Mouse (Mus musculus) left cerebral cortex, postnatal 14 days (tissue): ENCODE data around the gene Gng12. TPM values are rescaled to one million over a fixed set of nuclear protein-coding genes. Genes with fewer than 3 reads are reported as not detected.
"Not testable (repeated sequence)": the region's sequence is repeated elsewhere in the genome, so short reads cannot be mapped to it uniquely, and the experiment has no call there.

ENCODE experiments used
- DNase-seq, 2 experiments: peaks; one replicate each; pipeline ENCODE4 v3.0.0; 2021 to 2022; ENCODE audit warnings: low spot score in 2 of 2, mixed read lengths in 1 of 2
- intact Hi-C: fragments of 180-260 bp; cut with DNase I; formaldehyde crosslinking; loops from one replicate; pipeline ENCODE4 v1.15.1; 2025
- total RNA-seq, 2 experiments: library from RNA; stranded (reverse); gene quantifications; 2 replicates each; pipeline ENCODE4 v1.2.3; 2021

Gng12 gene
- total RNA-seq, 2 experiments from 2014 or later, result 76.0 to 84.7 TPM

DNA sequence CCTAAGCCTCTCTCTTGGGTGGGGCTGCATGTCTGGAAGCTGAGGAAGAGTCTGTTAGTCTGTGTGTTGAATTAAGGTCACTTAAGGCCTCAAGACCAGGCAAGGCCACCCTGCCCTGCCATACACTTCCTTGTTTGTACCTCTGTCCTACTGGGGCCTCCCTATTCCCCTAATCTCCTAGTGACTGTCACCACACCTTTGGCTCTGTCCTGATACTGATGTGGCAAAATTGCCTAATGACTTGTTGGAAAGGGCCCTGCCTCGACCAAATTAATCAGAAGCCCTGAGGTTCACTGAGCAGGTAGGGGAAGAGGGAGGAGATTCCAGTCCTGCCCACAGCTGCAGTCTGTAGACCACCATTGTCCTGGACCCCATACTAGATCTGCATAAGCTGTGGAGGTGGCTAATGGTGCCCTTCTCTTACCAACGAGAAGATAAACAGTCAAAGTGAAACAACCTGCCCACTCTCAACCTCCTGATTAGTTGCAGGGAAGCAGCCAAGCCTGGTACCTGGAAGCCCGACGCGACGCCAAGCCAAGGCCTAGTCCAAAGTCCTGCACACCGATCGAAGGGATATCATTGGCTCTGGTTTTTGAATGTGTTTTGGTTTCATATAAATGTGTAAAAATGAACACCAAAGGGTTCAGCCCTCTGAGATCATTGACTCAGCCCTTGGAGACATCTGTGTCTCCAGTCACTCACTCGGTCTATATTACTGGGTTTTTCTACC lies 117.9 kb downstream of the Gng12 start:
- DNase-seq, result no peak
- intact Hi-C loops, result no loop called here

GRCm38 (mm10) chr6:67014679-67015075 lies 118.5 kb downstream of the Gng12 start:
- intact Hi-C loops, result no loop called here
- DNase-seq, result no peak

- intact Hi-C loops, result no loop called here
- no peak for DNase-seq
Measured at GRCm38 (mm10) chr6:67015739-67016519, 119.7 kb downstream of the Gng12 start.

- intact Hi-C loops, result no loop called here
- DNase-seq, result no peak
Measured at GRCm38 (mm10) chr6:67016520-67017111, 120.4 kb downstream of the Gng12 start.

- intact Hi-C loops, result no loop called here
- no peak for DNase-seq
Measured at GRCm38 (mm10) chr6:67018365-67018764, 122.2 kb downstream of the Gng12 start.

DNA sequence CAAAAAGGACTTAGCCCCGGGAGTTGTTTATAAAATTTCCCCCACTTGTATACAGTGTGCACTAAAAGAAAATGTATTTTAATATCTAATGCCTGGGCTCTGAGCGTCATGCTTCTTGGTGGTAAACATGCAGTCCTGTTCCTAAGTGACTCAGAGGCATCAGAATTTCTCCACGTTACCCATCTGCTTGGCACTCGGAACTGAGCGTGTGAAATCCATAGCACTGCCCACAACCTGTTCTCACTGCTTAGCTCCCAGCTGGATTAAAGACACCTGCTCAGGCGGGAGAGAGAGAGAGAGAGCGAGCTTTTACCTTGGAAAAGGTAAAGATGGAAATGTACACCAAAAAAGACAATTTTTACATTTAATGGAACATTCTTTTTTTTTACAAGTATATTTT lies 122.8 kb downstream of the Gng12 start:
- DNase-seq, result peak; percentile 18 to 45
- intact Hi-C loops, result not testable (repeated sequence)

DNA sequence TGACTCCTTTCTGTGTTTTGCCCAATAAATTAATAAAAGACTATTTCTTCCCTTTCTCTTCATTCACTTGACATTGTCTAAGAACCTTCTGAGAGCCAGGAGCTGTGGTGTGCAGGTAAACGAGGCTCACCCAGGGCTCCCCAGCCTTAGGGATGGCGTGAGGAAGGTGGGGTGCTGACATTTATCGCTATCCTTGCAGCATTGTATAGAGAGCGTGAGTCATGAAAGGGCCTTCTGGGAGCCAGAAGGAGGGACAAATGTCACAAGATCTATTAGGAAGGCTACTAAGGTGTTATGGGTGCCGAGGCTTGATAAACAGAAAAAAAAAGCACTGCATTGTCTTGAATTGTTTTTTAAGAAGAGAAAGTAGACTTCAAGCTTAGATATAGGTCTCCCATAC lies 125.1 kb downstream of the Gng12 start:
- intact Hi-C loops, result loop anchor here (5.0 kb wide), 1 partner anchor 119 kb away; no protein-coding TSS in a partner anchor
- DNase-seq, result no peak

- intact Hi-C loops, result loop anchor here (5.0 kb wide), 1 partner anchor 121 kb away; no protein-coding TSS in a partner anchor
- no peak for DNase-seq
Measured at GRCm38 (mm10) chr6:67023729-67024128, 127.5 kb downstream of the Gng12 start.

GRCm38 (mm10) chr6:67026661-67027060 lies 130.5 kb downstream of the Gng12 start:
- no peak for DNase-seq
- intact Hi-C loops, result no loop called here

GRCm38 (mm10) chr6:67027438-67028142 lies 131.4 kb downstream of the Gng12 start:
- intact Hi-C loops, result no loop called here
- DNase-seq, result no peak

GRCm38 (mm10) chr6:67029312-67029950 lies 133.2 kb downstream of the Gng12 start:
- no peak for DNase-seq
- intact Hi-C loops, result no loop called here

DNA sequence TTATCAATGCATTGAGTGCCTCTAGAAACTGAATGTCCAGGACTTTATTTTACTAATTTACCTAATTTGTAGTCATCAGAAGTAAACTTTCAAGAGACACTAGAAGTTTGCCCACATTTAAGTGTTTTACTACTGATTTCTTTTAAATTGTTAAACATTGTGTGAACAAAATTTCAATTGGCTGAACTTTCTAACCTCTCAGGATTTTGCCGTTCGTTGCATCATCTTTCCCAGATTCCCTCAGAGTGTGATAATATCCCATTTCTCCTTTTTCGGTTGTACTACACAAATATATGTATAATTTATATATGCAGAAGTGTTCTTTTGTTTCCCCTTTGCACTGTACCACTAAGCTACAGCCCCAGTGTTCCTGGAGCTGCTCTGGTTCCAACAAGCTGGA lies 133.8 kb downstream of the Gng12 start:
- no peak for DNase-seq
- intact Hi-C loops, result no loop called here

DNA sequence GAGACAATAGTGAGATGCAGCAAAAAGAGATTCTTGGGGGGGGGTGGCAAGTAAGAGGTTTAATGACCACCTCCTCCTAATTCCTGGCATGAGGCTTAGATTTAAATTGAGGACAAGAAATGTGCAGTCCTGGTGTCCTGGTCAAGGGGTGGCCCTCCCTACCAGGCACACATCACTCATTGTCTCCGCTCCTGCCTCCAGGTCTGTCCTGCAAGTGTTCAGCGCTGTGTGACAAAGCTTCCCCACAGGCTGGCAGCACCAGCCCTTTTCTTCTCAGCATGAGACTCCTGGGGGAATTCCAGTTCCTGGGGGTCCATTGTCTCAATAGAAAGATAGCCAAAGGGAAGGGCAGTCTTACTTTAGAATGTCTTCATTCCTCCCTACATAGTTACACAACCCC lies 134.2 kb downstream of the Gng12 start:
- DNase-seq, result no peak
- intact Hi-C loops, result no loop called here

GRCm38 (mm10) chr6:67030846-67031245 lies 134.6 kb downstream of the Gng12 start:
- intact Hi-C loops, result no loop called here
- no peak for DNase-seq

DNA sequence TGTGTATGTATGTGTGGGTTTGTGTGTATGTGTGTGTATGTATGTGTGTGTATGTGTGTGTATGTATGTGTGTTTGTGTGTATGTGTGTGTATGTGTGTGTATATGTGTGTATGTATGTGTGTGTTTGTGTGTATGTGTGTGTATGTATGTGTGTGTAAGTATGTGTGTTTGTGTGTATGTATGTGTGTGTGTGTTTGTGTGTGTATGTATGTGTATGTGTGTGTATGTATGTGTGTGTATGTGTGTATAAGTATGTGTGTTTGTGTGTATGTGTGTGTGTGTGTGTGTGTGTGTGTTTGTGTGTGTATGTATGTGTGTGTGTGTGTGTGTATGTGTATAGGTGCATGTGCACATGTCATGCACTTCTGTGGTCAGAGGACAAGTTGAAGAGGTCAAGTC lies 136.4 kb downstream of the Gng12 start:
- DNase-seq, intact Hi-C loops: not testable (repeated sequence)

DNA sequence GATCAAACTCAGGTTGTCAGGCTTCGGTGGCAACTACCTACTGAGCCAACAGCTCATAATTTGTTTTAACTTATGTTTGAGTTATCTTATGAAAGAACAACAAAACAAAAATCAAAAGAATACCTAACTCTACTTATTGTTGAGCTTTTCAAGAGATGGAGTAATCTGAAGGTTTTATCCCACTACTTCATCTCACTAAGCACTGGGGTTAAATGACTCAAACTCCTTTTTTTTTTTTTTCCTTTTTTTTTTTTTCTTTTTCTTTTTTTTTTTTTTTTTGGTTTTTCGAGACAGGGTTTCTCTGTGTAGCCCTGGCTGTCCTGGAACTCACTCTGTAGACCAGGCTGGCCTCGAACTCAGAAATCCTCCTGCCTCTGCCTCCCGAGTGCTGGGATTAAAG lies 136.8 kb downstream of the Gng12 start:
- intact Hi-C loops, DNase-seq: not testable (repeated sequence)

GRCm38 (mm10) chr6:67033604-67034003 lies 137.4 kb downstream of the Gng12 start:
- intact Hi-C loops, result no loop called here
- DNase-seq, result no peak

GRCm38 (mm10) chr6:67034331-67035130 lies 138.3 kb downstream of the Gng12 start:
- intact Hi-C loops, result loop anchor here (5.0 kb wide), 3 partner anchors 108 to 233 kb away; no protein-coding TSS in a partner anchor
- DNase-seq, result no peak
